Mouse (Mus musculus): ENCODE results near the gene Slc44a5. TPM values are rescaled to one million over a fixed set of nuclear protein-coding genes. Genes with fewer than 3 reads are reported as not detected.
A peak's percentile ranks its signal among the peaks of the same experiment; 100 is the strongest.

Slc44a5 gene
- polyA plus RNA-seq, 1 experiment from 2014 or later, result 0.18 TPM

DNA sequence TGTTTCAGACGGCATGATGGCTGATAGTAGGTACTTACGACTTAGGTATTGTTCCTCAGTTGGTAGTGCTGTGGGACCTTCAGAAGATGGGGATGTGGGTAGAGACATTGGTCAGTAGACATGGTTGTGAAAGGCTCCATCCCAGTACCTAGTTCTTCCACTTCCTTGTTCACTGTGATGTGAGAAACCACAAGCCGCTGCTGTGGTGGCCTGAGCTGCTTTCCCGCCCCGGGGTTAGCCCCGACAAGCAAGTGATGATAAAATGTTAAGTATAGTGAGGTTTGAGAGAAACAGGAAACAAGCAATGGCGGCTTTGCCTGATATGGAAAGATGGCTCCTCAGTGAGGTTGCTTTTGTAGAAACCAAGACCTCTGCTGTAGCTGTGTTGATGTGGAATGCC is 209.8 kb downstream of the Slc44a5 start:
- Histone ChIP-seq H3K4me1 (ENCODE audit: control insufficient read depth, low read depth, low read length) (no peaks in the 10 kb centered on the region), H3K9me3 (replicated peaks; ENCODE audit: control insufficient read depth, low read length) (no peaks in the 10 kb centered on the region), H3K27ac (ENCODE audit: low read length) (no peak overlapping the region), H3K36me3 (ENCODE audit: control insufficient read depth, insufficient read depth) (no peaks in the 10 kb centered on the region), H3K4me2 (ENCODE audit: low read depth, low read length) (no peak overlapping the region), H3K9ac (ENCODE audit: low read depth, low read length) (no peak overlapping the region), H3K27me3 (ENCODE audit: control insufficient read depth, insufficient read depth, low read depth, low read length) (no peaks in the 10 kb centered on the region), H3K4me3 (ENCODE audit: low read depth, low read length) (no peak overlapping the region)
- WGBS (ENCODE audit: insufficient replicate concordance), result 12% methylated on average over 7 of the region's 7 CpGs
- no peak for ATAC-seq (ENCODE audit: low read depth)

DNA sequence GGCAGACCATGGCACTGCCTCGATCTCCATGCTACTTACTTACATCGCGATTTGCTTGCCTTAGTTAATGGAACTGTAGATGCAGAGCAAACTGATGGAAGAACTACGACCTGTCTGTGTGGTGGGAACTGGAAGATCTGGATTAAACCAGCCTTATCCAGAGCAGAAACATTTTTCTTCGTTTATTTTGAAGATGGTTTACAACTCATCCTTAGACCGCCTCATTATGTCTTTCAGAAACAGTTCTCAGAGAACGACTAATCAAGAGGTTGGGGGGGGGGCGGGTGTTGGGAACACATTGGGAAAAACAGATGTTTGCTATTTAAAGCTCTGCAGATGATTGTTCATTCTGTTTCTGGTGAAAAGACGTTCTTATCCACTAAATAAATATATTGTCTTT is 210.7 kb downstream of the Slc44a5 start:
- no peak overlapping the region for H3K4me3 ChIP-seq (ENCODE audit: low read depth, low read length)
- WGBS (ENCODE audit: insufficient replicate concordance), result 63% methylated on average over 9 of the region's 9 CpGs
- no peak overlapping the region for H3K4me2 ChIP-seq (ENCODE audit: low read depth, low read length)
- no peak for ATAC-seq (ENCODE audit: low read depth)
- no peak overlapping the region for H3K9ac ChIP-seq (ENCODE audit: low read depth, low read length)
- no peaks in the 10 kb centered on the region for H3K9me3 ChIP-seq (replicated peaks; ENCODE audit: control insufficient read depth, low read length)
- H3K36me3 ChIP-seq (ENCODE audit: control insufficient read depth, insufficient read depth), result no peaks in the 10 kb centered on the region
- no peaks in the 10 kb centered on the region for H3K27me3 ChIP-seq (ENCODE audit: control insufficient read depth, insufficient read depth, low read depth, low read length)
- no peaks in the 10 kb centered on the region for H3K4me1 ChIP-seq (ENCODE audit: control insufficient read depth, low read depth, low read length)
- no peak overlapping the region for H3K27ac ChIP-seq (ENCODE audit: low read length)

DNA sequence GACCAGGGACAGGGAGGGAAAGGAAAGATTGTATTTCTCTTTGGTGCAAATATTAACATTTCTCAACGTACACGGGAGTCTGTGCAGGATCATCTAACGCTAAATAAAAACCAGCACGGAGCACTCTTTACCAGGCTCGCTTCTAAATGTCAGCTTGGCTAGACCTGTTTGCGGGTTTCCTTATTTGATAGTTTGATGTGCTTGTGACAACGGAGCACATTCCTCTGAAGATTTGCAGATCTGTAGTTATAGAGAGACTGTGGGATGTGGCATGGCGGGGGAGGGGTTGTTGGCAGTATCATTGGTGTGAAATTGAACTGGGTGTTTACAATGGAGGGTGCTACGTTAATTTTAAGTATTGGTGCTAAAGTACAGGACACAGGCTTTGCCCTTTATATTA is 215.4 kb downstream of the Slc44a5 start:
- Histone ChIP-seq H3K4me2 (ENCODE audit: low read depth, low read length) (no peak overlapping the region; the same call in 1 of the 2 replicates), H3K27me3 (ENCODE audit: control insufficient read depth, insufficient read depth, low read depth, low read length) (no peaks in the 10 kb centered on the region), H3K27ac (ENCODE audit: low read length) (no peak overlapping the region), H3K36me3 (ENCODE audit: control insufficient read depth, insufficient read depth) (no peaks in the 10 kb centered on the region), H3K9me3 (replicated peaks; ENCODE audit: control insufficient read depth, low read length) (no peaks in the 10 kb centered on the region), H3K9ac (ENCODE audit: low read depth, low read length) (no peak overlapping the region), H3K4me3 (ENCODE audit: low read depth, low read length) (no peak overlapping the region), H3K4me1 (ENCODE audit: control insufficient read depth, low read depth, low read length) (peaks cover 17% of the 10 kb centered on the region)
- no peak for ATAC-seq (ENCODE audit: low read depth)
- WGBS (ENCODE audit: insufficient replicate concordance), result 60% methylated on average over 9 of the region's 9 CpGs

- Histone ChIP-seq H3K4me3 (ENCODE audit: low read depth, low read length) (peak overlapping the region; percentile 38), H3K4me1 (ENCODE audit: control insufficient read depth, low read depth, low read length) (peaks cover 28% of the 10 kb centered on the region), H3K4me2 (ENCODE audit: low read depth, low read length) (peak overlapping the region; percentile 57), H3K36me3 (ENCODE audit: control insufficient read depth, insufficient read depth) (no peaks in the 10 kb centered on the region), H3K27ac (ENCODE audit: low read length) (peak overlapping the region; percentile 89), H3K9ac (ENCODE audit: low read depth, low read length) (peak overlapping the region; percentile 30; the same call in 1 of the 2 replicates), H3K9me3 (replicated peaks; ENCODE audit: control insufficient read depth, low read length) (no peaks in the 10 kb centered on the region), H3K27me3 (ENCODE audit: control insufficient read depth, insufficient read depth, low read depth, low read length) (no peaks in the 10 kb centered on the region)
- peak; percentile 64 for ATAC-seq (ENCODE audit: low read depth)
- WGBS (ENCODE audit: insufficient replicate concordance), result 17% methylated on average over 14 of the region's 14 CpGs
These were observed 219.2 kb downstream of the Slc44a5 start for GRCm38 (mm10) chr3:154192328-154193030.

GRCm38 (mm10) chr3:154193189-154193840 is 220.1 kb downstream of the Slc44a5 start:
- Histone ChIP-seq H3K27ac (ENCODE audit: low read length) (peak overlapping the region; percentile 89), H3K4me3 (ENCODE audit: low read depth, low read length) (peak overlapping the region; percentile 38), H3K9me3 (replicated peaks; ENCODE audit: control insufficient read depth, low read length) (no peaks in the 10 kb centered on the region), H3K9ac (ENCODE audit: low read depth, low read length) (peak overlapping the region; percentile 30), H3K4me1 (ENCODE audit: control insufficient read depth, low read depth, low read length) (peaks cover 28% of the 10 kb centered on the region), H3K27me3 (ENCODE audit: control insufficient read depth, insufficient read depth, low read depth, low read length) (no peaks in the 10 kb centered on the region), H3K36me3 (ENCODE audit: control insufficient read depth, insufficient read depth) (no peaks in the 10 kb centered on the region), H3K4me2 (ENCODE audit: low read depth, low read length) (peak overlapping the region; percentile 57)
- ATAC-seq (ENCODE audit: low read depth), result peak; percentile 90
- WGBS (ENCODE audit: insufficient replicate concordance), result 42% methylated on average over 10 of the region's 10 CpGs

DNA sequence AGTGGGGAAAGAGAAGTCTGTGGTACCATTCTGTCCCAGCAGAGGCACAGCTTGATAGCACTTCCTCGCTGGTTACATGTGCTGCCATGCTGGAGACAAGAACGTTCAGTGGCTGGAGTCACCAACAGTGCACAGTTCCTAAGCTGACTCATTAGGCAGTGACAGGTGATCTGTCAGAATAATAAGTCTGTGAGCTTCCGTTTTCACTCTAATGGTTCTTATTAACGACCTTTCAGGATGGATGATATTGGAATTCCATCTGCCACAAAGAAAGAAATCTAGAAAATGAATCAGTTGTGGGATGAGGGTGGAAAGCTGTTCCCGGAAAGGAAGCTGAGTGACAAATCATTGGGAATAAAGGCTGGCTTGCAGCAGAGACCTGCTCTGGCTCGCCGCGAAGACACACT is 227.2 kb downstream of the Slc44a5 start:
- Histone ChIP-seq H3K27ac (ENCODE audit: low read length) (no peak overlapping the region), H3K27me3 (ENCODE audit: control insufficient read depth, insufficient read depth, low read depth, low read length) (no peaks in the 10 kb centered on the region), H3K4me3 (ENCODE audit: low read depth, low read length) (no peak overlapping the region), H3K9me3 (replicated peaks; ENCODE audit: control insufficient read depth, low read length) (no peaks in the 10 kb centered on the region), H3K4me1 (ENCODE audit: control insufficient read depth, low read depth, low read length) (no peaks in the 10 kb centered on the region), H3K4me2 (ENCODE audit: low read depth, low read length) (no peak overlapping the region), H3K36me3 (ENCODE audit: control insufficient read depth, insufficient read depth) (no peaks in the 10 kb centered on the region), H3K9ac (ENCODE audit: low read depth, low read length) (no peak overlapping the region)
- no peak for ATAC-seq (ENCODE audit: low read depth)
- 63% methylated on average over 8 of the region's 8 CpGs for WGBS (ENCODE audit: insufficient replicate concordance)

DNA sequence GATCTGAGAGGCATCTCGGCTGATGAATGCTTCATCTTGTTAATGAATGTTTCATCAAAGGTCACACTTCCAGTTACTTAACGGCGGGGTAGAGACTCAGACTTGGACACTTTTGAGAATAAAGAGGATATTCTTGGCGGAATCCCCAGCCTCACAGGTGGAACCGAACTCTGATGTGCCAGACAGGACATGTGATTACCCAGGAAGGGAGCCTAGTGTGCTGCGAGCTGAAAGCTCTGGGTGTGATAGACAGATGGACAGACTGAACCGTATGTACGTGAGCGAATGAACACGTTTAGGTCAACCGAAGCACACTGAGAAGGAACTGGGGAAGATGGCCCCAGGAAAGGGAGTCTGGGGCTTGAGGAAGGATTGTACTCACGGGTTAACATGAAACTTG is 228.6 kb downstream of the Slc44a5 start:
- Histone ChIP-seq H3K27me3 (ENCODE audit: control insufficient read depth, insufficient read depth, low read depth, low read length) (no peaks in the 10 kb centered on the region), H3K4me1 (ENCODE audit: control insufficient read depth, low read depth, low read length) (no peaks in the 10 kb centered on the region), H3K4me3 (ENCODE audit: low read depth, low read length) (no peak overlapping the region), H3K36me3 (ENCODE audit: control insufficient read depth, insufficient read depth) (no peaks in the 10 kb centered on the region), H3K9ac (ENCODE audit: low read depth, low read length) (no peak overlapping the region), H3K9me3 (replicated peaks; ENCODE audit: control insufficient read depth, low read length) (no peaks in the 10 kb centered on the region), H3K4me2 (ENCODE audit: low read depth, low read length) (no peak overlapping the region), H3K27ac (ENCODE audit: low read length) (no peak overlapping the region)
- WGBS (ENCODE audit: insufficient replicate concordance), result 77% methylated on average over 12 of the region's 12 CpGs
- no peak for ATAC-seq (ENCODE audit: low read depth)

GRCm38 (mm10) chr3:154202383-154202782 is 229.1 kb downstream of the Slc44a5 start:
- Histone ChIP-seq H3K27ac (ENCODE audit: low read length) (no peak overlapping the region), H3K27me3 (ENCODE audit: control insufficient read depth, insufficient read depth, low read depth, low read length) (no peaks in the 10 kb centered on the region), H3K4me3 (ENCODE audit: low read depth, low read length) (no peak overlapping the region), H3K9me3 (replicated peaks; ENCODE audit: control insufficient read depth, low read length) (no peaks in the 10 kb centered on the region), H3K4me1 (ENCODE audit: control insufficient read depth, low read depth, low read length) (no peaks in the 10 kb centered on the region), H3K4me2 (ENCODE audit: low read depth, low read length) (no peak overlapping the region), H3K36me3 (ENCODE audit: control insufficient read depth, insufficient read depth) (no peaks in the 10 kb centered on the region), H3K9ac (ENCODE audit: low read depth, low read length) (no peak overlapping the region)
- 75% methylated on average over 13 of the region's 13 CpGs for WGBS (ENCODE audit: insufficient replicate concordance)
- ATAC-seq (ENCODE audit: low read depth), result no peak

DNA sequence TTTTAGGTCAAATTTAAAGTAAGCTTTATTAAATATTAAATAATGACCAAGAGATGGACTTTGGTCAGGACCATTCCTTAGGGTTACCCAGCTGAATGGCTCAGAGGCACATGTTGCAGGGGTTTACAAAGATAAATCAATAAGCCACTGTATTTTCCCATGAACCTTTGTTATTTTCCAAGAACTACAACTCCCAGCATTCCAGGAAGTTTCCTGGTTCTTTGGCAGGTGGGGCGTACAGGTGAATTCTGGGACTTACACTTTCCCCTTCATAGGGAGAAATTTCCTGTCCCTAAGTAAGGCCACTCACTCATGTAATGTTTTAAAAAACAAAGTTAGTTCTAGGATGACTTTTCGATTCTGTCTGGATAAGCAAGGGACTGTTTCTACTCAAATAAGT is 235.2 kb downstream of the Slc44a5 start:
- H3K27ac ChIP-seq (ENCODE audit: low read length), result no peak overlapping the region
- no peaks in the 10 kb centered on the region for H3K9me3 ChIP-seq (replicated peaks; ENCODE audit: control insufficient read depth, low read length)
- H3K9ac ChIP-seq (ENCODE audit: low read depth, low read length), result no peak overlapping the region
- no peaks in the 10 kb centered on the region for H3K4me1 ChIP-seq (ENCODE audit: control insufficient read depth, low read depth, low read length)
- no peaks in the 10 kb centered on the region for H3K36me3 ChIP-seq (ENCODE audit: control insufficient read depth, insufficient read depth)
- WGBS (ENCODE audit: insufficient replicate concordance), result 83% methylated on average over 2 of the region's 2 CpGs
- no peaks in the 10 kb centered on the region for H3K27me3 ChIP-seq (ENCODE audit: control insufficient read depth, insufficient read depth, low read depth, low read length)
- H3K4me3 ChIP-seq (ENCODE audit: low read depth, low read length), result no peak overlapping the region
- no peak overlapping the region for H3K4me2 ChIP-seq (ENCODE audit: low read depth, low read length)
- ATAC-seq (ENCODE audit: low read depth), result no peak
